Mouse (Mus musculus) midbrain, embryonic 13.5 days (tissue): ENCODE measurements at regions not wholly inside any gene's neighbourhood (a gene's known extent, or its start where the extent isn't known, plus 50 kb on each side); places are given as distances from the start of the nearest gene placed in this dataset.

ENCODE experiments used
- ATAC-seq: fragments of 200-750 bp; cut with Nextera tagmentation; 2 replicates; pipeline ENCODE4 v1.8.0; 2017; ENCODE audit warnings: mild to moderate bottlenecking, moderate TSS enrichment, moderate library complexity
- H3K27ac ChIP-seq: fragments of 300-500 bp; sonication (generic); 2 replicates; pipeline ENCODE4 v1.5.1; 2015; ENCODE audit warnings: inconsistent platforms, mild to moderate bottlenecking, moderate library complexity
- H3K27me3 ChIP-seq: fragments of 300-500 bp; sonication (generic); 2 replicates; pipeline ENCODE4 v1.6.1; 2015; ENCODE audit warnings: mild to moderate bottlenecking, inconsistent platforms
- H3K36me3 ChIP-seq: fragments of 300-500 bp; sonication (generic); 2 replicates; pipeline ENCODE4 v1.6.1; 2015; ENCODE audit warnings: mild to moderate bottlenecking, inconsistent platforms
- H3K4me1 ChIP-seq: fragments of 300-500 bp; sonication (generic); replicated peaks from 2 replicates; pipeline ENCODE4 v1.6.1; 2015; ENCODE audit warnings: inconsistent platforms
- H3K4me2 ChIP-seq: fragments of 300-500 bp; sonication (generic); replicated peaks from 2 replicates; pipeline ENCODE4 v1.6.1; 2015; ENCODE audit warnings: moderate library complexity, mild to moderate bottlenecking, inconsistent platforms
- H3K4me3 ChIP-seq: fragments of 300-500 bp; sonication (generic); replicated peaks from 2 replicates; pipeline ENCODE4 v1.5.1; 2015; ENCODE audit warnings: mild to moderate bottlenecking, inconsistent platforms
- H3K9ac ChIP-seq: fragments of 300-500 bp; sonication (generic); replicated peaks from 2 replicates; pipeline ENCODE4 v1.6.1; 2015; ENCODE audit warnings: mild to moderate bottlenecking, inconsistent platforms
- H3K9me3 ChIP-seq: fragments of 300-500 bp; sonication (generic); 2 replicates; pipeline ENCODE4 v1.6.1; 2016; ENCODE audit warnings: mild to moderate bottlenecking, inconsistent platforms
- WGBS: fragments of 180-500 bp; shearing (Covaris S2); methylation state at CpG from one replicate; pipeline ENCODE4 v1.1.7; 2015; 5-methylcytosine and 5-hydroxymethylcytosine counted together

DNA sequence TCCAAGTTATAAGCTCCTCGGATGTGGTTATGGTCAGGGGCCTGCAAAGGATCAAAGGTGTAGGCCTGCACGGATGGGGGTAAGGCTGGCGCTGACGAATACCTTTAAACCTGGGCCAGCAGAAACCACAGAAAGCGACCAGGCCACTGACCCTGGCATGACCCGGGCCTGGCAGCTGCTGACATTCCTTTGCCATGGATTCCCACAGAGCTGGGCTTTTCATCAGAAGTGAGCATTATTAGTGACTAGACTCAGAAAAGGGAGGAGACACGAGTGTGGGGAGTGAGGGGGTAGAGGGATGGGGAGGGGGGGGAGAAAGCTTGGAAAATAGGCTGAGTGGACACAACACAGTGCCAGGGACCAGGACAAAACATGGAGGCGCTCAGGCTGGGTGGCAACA lies 750.9 kb downstream of the Gm826 start:
- Histone ChIP-seq H3K27ac (no peak overlapping the region), H3K9ac (no peak overlapping the region), H3K9me3 (no peaks in the 10 kb centered on the region), H3K27me3 (no peaks in the 10 kb centered on the region), H3K36me3 (no peaks in the 10 kb centered on the region), H3K4me2 (no peak overlapping the region), H3K4me3 (no peak overlapping the region), H3K4me1 (no peaks in the 10 kb centered on the region)
- WGBS, result 54% methylated on average over 8 of the region's 8 CpGs
- no peak for ATAC-seq

DNA sequence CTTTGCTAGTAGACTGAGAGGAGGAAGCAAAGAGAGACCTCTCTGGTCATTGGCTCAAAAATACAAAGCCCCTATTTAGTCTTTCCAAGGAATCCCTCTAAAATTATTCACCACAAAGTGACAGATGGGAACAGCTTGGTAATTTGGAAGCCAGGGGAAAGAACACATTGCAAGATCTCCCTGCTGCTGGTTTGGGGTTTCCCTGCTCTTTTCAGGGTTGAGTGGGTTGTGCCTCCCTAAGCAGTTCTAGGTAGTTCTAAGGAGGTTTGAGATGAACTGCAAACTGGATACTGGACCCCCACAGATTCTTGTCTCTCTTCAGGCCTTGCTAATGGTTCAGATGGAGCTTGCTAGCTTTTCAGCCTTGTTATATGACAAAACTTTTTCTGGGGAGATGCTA lies 749.3 kb downstream of the Gm826 start:
- Histone ChIP-seq H3K4me3 (no peak overlapping the region), H3K27ac (no peak overlapping the region), H3K9me3 (no peaks in the 10 kb centered on the region), H3K36me3 (no peaks in the 10 kb centered on the region), H3K27me3 (no peaks in the 10 kb centered on the region), H3K4me2 (no peak overlapping the region), H3K9ac (no peak overlapping the region), H3K4me1 (no peaks in the 10 kb centered on the region)
- ATAC-seq, result no peak

DNA sequence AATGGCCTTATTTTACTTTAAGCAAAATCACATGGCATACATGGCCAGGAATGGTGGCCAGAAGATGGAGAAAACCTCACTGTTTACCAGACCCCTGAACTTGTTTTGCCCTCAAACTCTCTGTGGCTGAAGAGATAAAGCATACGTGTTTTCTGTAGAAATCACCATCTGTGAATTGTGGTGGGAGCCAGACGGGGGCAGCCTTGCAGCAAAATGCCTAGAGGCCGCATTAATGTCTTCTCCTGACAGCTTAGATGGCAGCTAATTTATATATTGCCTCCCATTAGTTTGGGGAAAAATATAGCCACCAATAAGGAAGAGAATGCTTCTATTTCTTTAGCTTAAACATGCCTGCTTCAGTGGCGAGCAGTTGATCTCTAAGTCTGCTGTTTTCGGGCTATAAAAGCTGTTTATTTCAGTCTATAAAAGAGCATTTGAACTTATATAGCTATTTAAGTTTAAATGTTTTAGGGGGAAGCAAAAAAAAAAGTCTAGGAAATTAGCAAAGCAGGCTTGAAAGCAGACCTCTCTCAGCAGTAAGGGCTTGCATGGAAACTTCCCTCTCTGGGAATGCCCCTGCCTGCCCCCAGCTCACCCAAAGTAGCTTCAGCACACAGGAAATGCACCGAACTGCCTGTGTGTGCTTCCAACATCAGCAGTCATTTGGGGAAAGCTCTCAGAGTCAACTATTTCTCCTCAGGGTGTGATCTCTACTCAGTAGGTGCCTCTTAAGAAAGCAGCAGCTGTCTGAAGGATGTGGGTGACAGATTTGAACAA lies 747.1 kb downstream of the Gm826 start:
- 66% methylated on average over 6 of the region's 6 CpGs for WGBS
- no peaks in the 10 kb centered on the region for H3K27me3 ChIP-seq
- H3K4me3 ChIP-seq, result no peak overlapping the region
- no peaks in the 10 kb centered on the region for H3K4me1 ChIP-seq
- H3K9ac ChIP-seq, result no peak overlapping the region
- H3K4me2 ChIP-seq, result no peak overlapping the region
- ATAC-seq, result no peak
- H3K27ac ChIP-seq, result no peak overlapping the region
- no peaks in the 10 kb centered on the region for H3K9me3 ChIP-seq
- H3K36me3 ChIP-seq, result no peaks in the 10 kb centered on the region

DNA sequence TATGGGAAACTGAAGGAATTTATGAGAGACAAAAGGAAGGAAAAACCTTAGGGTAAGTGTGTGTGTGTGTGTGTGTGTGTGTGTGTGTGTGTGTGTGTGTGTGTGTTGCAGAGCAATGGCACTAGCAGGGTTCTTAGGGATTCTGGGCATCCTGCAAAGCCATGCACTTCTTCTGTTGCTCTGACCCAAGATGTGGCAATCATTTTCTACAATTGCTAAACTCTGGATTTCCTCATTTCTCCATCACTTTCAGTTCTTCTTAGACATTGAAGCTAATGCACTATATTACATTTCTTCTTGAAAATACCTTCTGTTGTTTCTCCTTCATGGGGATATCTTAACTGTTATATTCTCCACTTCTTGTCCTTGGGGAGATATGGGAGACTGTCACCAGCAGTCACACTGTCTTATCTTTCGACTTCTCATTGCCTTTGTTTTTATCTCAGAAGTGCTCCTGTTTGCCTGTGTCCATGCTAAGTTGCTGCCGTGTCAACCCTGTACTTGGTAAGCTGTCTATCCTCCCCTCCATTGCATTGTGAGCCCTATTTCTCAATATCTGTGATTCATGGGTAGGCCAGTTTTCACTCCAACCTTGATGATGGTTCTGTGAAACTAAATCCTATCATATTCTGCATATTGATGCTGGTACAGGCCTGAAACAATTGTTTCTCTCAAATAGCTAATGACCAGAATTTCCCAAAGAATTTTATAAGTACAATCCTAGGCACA lies 742.4 kb downstream of the Gm826 start:
- Histone ChIP-seq H3K27me3 (no peaks in the 10 kb centered on the region), H3K4me1 (no peaks in the 10 kb centered on the region), H3K4me2 (no peak overlapping the region), H3K9ac (no peak overlapping the region), H3K36me3 (no peaks in the 10 kb centered on the region), H3K4me3 (no peak overlapping the region), H3K27ac (no peak overlapping the region), H3K9me3 (no peaks in the 10 kb centered on the region)
- no peak for ATAC-seq
- WGBS, result 82% methylated on average over 2 of the region's 2 CpGs

DNA sequence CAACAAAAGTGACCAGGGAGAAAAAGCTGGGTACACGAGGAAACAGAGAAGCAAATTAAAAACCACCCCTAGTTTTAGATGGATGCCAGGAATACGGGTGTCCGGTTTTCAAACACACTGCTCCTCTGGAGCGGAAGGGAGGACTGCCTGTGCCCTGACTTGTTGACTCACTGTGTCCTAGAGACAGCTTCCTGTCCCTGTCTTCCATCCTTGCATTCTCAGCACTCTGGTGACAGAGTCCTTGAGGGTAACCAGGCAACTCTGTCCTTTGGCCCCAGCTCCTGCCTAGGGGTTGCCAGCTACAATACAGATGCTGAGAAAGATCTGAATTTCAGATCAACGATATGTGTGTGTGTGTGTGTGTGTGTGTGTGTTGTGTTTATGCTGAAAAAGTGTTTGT lies 741.1 kb downstream of the Gm826 start:
- no peak overlapping the region for H3K9ac ChIP-seq
- no peaks in the 10 kb centered on the region for H3K4me1 ChIP-seq
- no peaks in the 10 kb centered on the region for H3K36me3 ChIP-seq
- H3K4me3 ChIP-seq, result no peak overlapping the region
- no peaks in the 10 kb centered on the region for H3K9me3 ChIP-seq
- H3K4me2 ChIP-seq, result no peak overlapping the region
- no peak for ATAC-seq
- no peaks in the 10 kb centered on the region for H3K27me3 ChIP-seq
- 79% methylated on average over 5 of the region's 5 CpGs for WGBS
- no peak overlapping the region for H3K27ac ChIP-seq

DNA sequence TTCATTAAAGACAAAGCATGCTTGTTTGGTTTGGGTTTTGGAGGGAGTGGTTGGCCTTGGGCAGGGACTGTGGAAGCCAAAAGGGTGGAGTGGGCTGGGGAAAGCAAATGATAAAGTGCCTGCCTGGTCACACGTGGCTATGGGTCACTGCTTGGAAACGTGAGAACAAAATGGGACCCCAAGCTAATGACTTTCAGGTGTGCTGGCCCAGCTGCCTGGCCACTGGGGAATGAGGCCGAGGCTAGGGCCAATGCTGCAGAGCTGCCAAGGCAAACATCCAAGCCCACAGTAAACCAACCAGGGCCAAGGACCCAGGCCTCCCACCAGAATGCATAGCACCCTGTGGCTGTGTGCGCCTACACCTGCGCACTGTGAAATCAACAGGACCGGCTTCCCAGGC lies 737.7 kb downstream of the Gm826 start:
- 89% methylated on average over 6 of the region's 6 CpGs for WGBS
- Histone ChIP-seq H3K4me1 (no peaks in the 10 kb centered on the region), H3K4me3 (no peak overlapping the region), H3K36me3 (no peaks in the 10 kb centered on the region), H3K27me3 (no peaks in the 10 kb centered on the region), H3K27ac (no peak overlapping the region), H3K9me3 (no peaks in the 10 kb centered on the region), H3K4me2 (no peak overlapping the region), H3K9ac (no peak overlapping the region)
- ATAC-seq, result no peak

DNA sequence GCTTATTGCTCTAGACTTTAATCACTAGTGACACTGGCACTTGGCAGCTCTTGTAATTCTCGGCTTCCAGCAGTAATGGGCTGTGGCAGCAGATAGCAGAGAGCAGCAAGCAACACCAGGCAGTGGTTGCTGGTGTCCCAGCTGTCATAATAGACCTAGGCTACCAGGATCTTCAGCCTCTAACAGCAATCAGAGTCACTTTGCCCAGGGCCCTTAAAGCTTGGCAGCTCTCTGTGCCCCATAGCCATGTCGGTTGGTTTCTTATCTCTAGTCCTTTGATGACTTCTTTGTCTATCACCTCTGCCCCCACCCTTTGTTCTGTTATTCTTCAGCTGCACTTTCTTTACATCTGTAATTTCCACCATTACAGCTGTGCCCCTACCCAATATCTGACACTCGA lies 735.9 kb downstream of the Gm826 start:
- no peaks in the 10 kb centered on the region for H3K9me3 ChIP-seq
- no peaks in the 10 kb centered on the region for H3K36me3 ChIP-seq
- WGBS, result 71% methylated on average over 3 of the region's 3 CpGs
- no peak for ATAC-seq
- no peak overlapping the region for H3K4me2 ChIP-seq
- H3K9ac ChIP-seq, result no peak overlapping the region
- H3K4me3 ChIP-seq, result no peak overlapping the region
- H3K27me3 ChIP-seq, result no peaks in the 10 kb centered on the region
- H3K4me1 ChIP-seq, result no peaks in the 10 kb centered on the region
- H3K27ac ChIP-seq, result no peak overlapping the region

DNA sequence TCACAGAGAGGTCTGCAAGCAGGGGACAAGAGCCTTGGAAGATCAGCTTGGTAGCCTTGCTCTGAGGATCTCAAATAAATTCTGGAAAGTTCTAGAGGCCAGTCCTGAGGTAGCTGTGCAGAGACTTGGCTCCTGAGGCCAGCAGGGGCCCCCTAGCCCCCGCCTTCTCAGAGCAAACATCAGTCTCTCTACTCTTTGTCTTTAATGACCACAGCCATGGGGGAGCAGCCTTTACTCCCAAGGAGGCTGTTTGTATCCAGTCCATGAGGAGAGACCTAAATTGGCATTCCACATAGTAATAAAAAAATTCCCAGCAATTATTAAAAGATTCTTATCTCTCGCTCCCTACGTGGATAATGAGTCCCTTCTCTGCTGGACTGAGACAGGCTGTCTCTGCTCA lies 726.8 kb downstream of the Gm826 start:
- no peaks in the 10 kb centered on the region for H3K36me3 ChIP-seq
- H3K9ac ChIP-seq, result no peak overlapping the region
- H3K27me3 ChIP-seq, result no peaks in the 10 kb centered on the region
- WGBS, result 55% methylated on average over 3 of the region's 3 CpGs
- H3K4me3 ChIP-seq, result no peak overlapping the region
- ATAC-seq, result no peak
- H3K27ac ChIP-seq, result no peak overlapping the region
- H3K9me3 ChIP-seq, result no peaks in the 10 kb centered on the region
- no peaks in the 10 kb centered on the region for H3K4me1 ChIP-seq
- no peak overlapping the region for H3K4me2 ChIP-seq

DNA sequence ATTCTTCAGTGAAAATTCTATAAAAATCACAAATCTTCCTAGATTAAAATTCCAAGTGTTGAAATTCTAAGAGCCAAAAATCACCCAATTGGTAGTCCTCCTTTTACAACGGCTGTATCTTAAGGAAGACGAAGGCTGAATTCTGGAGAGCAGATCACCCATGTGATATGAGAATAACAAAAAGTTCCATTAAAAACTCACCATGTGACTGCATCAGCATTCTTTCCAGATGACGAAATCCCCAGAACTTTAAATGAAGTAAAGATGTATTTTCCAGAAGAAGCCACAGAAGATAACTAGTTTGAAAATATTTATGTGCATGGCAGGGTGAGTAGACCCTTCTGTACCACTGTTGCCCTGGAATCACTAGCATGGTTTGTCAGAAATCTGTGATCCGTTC lies 723.5 kb downstream of the Gm826 start:
- Histone ChIP-seq H3K4me2 (no peak overlapping the region), H3K9ac (no peak overlapping the region), H3K36me3 (no peaks in the 10 kb centered on the region), H3K4me1 (no peaks in the 10 kb centered on the region), H3K4me3 (no peak overlapping the region), H3K27ac (no peak overlapping the region), H3K27me3 (no peaks in the 10 kb centered on the region), H3K9me3 (no peaks in the 10 kb centered on the region)
- 88% methylated on average over 4 of the region's 4 CpGs for WGBS
- no peak for ATAC-seq

DNA sequence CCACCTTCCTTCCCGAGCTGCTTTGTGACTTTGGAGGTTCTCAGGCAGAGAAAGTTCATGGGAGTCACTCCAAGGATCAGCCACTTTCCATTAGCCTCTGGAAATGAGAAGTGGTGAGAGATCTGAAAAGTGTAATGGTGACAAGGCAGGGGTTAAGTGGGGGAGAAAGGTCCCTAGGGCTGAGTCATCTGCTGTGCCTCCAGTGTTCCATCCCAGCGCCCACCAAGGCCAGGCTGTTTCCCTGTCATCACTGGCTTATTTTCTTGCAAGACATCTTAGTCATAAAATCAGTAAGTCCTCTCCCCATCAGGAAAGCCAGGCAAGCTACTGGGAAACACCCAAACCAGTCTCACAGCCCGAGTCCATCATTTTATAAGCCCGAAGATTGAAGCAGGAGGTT lies 717.3 kb downstream of the Gm826 start:
- no peak overlapping the region for H3K9ac ChIP-seq
- 85% methylated on average over 4 of the region's 4 CpGs for whole genome bisulfite sequencing
- no peak overlapping the region for H3K4me3 ChIP-seq
- no peak overlapping the region for H3K4me2 ChIP-seq
- H3K4me1 ChIP-seq, result no peaks in the 10 kb centered on the region
- H3K9me3 ChIP-seq, result no peaks in the 10 kb centered on the region
- no peaks in the 10 kb centered on the region for H3K27me3 ChIP-seq
- H3K36me3 ChIP-seq, result no peaks in the 10 kb centered on the region
- ATAC-seq, result no peak
- H3K27ac ChIP-seq, result no peak overlapping the region

DNA sequence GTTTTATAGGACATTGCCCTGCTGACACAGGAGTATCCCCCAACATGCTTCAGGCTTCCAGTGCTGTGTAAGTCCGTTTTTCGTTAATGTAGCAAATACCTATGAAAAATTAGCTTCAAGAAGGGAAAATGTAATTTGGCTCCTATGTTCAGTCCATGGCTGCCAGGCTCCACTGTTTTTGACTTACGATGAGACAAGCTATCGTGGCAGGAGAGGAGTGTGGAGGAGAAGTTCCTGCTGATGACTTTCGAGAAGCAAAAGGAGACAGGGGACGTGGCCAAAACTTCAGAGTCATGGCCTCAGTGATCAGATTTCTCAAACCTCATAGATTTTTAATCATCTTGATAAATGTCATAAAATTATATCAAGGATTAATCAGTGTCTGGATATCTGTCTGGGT lies 712.7 kb downstream of the Gm826 start:
- Histone ChIP-seq H3K36me3 (no peaks in the 10 kb centered on the region), H3K4me3 (no peak overlapping the region), H3K4me2 (no peak overlapping the region), H3K9ac (no peak overlapping the region), H3K9me3 (no peaks in the 10 kb centered on the region), H3K27ac (no peak overlapping the region), H3K27me3 (no peaks in the 10 kb centered on the region), H3K4me1 (no peaks in the 10 kb centered on the region)
- 93% methylated on average over 6 of the region's 6 CpGs for WGBS
- no peak for ATAC-seq

DNA sequence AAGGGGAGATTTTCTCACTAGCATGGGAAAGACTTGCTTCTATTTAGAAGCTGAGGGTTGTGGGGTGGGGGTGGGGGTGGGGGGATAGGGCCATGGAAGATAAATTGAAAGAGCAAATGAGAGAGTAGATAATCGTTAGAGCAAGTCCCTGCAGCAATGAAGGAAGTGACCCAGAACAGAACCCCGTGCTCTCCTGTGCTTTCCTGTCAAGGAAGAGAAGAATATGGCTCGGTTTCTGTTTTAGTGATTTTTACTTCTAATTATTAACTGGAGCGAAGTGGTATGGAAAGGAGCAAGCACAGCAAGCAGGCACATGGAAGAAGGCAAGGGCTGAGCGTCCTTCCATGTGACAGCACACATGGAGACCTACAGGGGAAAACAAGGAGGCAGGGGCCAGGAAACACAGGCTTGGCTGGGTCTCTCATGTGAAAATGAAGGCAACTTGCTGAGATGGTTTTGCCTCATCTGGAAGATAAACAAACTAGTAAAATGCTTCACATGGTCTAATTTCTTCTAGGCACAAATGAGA lies 711.8 kb downstream of the Gm826 start:
- no peak overlapping the region for H3K4me2 ChIP-seq
- WGBS, result 53% methylated on average over 5 of the region's 5 CpGs
- ATAC-seq, result no peak

More for the DNA sequence above, 711.8 kb downstream of the Gm826 start:
- H3K27me3 ChIP-seq, result no peaks in the 10 kb centered on the region
- no peaks in the 10 kb centered on the region for H3K9me3 ChIP-seq
- H3K36me3 ChIP-seq, result no peaks in the 10 kb centered on the region
- no peak overlapping the region for H3K4me3 ChIP-seq
- no peak overlapping the region for H3K27ac ChIP-seq
- H3K4me1 ChIP-seq, result no peaks in the 10 kb centered on the region
- no peak overlapping the region for H3K9ac ChIP-seq
